Mouse (Mus musculus): ENCODE measurements at regions not wholly inside any gene's neighbourhood (a gene's known extent, or its start where the extent isn't known, plus 50 kb on each side); places are given as distances from the start of the nearest gene placed in this dataset.

GRCm38 (mm10) chr10:96330639-96331487 lies 194.5 kb downstream of the Gm5426 start:
- TF ChIP-seq CTCF (IDR thresholded peaks at IDR 0.05; ENCODE audit: low read depth, low read length) (no peak), POLR2AphosphoS5 (IDR thresholded peaks at IDR 0.05; ENCODE audit: insufficient replicate concordance, low read depth, low read length) (no peak), GATA2 (IDR thresholded peaks at IDR 0.05; ENCODE audit: borderline replicate concordance, low read depth, low read length) (no peak), GATA1 (IDR thresholded peaks at IDR 0.05; ENCODE audit: borderline replicate concordance, low read length) (no peak)
